Mouse (Mus musculus) kidney, adult 2 months (tissue): Measurements from ENCODE around the gene Sox18. TPM values are rescaled to one million over a fixed set of nuclear protein-coding genes. Genes with fewer than 3 reads are reported as not detected.
A peak's percentile ranks its signal among the peaks of the same experiment; 100 is the strongest.

ENCODE experiments used
- DNase-seq: peaks from one replicate; pipeline ENCODE4 v3.0.0; 2021
- H3K27ac ChIP-seq: fragments of 200-500 bp; 2 replicates; pipeline ENCODE4 v1.5.1; 2012; ENCODE audit warnings: low read depth, low read length, control low read depth, inconsistent platforms; ENCODE audit not compliant: insufficient read depth
- H3K27me3 ChIP-seq: fragments of 200-500 bp; replicated peaks from 2 replicates; pipeline ENCODE4 v1.6.1; 2012; ENCODE audit warnings: mild to moderate bottlenecking, moderate library complexity, low read length, inconsistent platforms; ENCODE audit not compliant: control insufficient read depth, insufficient read depth
- H3K36me3 ChIP-seq: fragments of 200-500 bp; 2 replicates; pipeline ENCODE4 v1.6.1; 2012; ENCODE audit warnings: mild to moderate bottlenecking, moderate library complexity, low read length, inconsistent platforms; ENCODE audit not compliant: control insufficient read depth, insufficient read depth
- H3K4me1 ChIP-seq: fragments of 200-500 bp; 2 replicates; pipeline ENCODE4 v1.6.1; 2011; ENCODE audit warnings: low read length; ENCODE audit not compliant: control insufficient read depth, insufficient read depth
- H3K4me3 ChIP-seq: fragments of 200-500 bp; 2 replicates; pipeline ENCODE4 v1.5.1; 2011; ENCODE audit warnings: mild to moderate bottlenecking, low read depth, low read length, control low read depth; ENCODE audit not compliant: insufficient read depth
- CTCF ChIP-seq: fragments of 200-500 bp; conservative IDR thresholded peaks from 2 replicates; pipeline ENCODE4 v1.5.1; 2011; ENCODE audit warnings: low read depth, mild to moderate bottlenecking, control low read depth, low read length, moderate library complexity, mixed read lengths; ENCODE audit not compliant: insufficient read depth, insufficient read length
- POLR2A ChIP-seq: fragments of 200-500 bp; IDR thresholded peaks from one replicate; pipeline ENCODE4 v1.6.1; 2011; ENCODE audit warnings: low read depth, low read length, control low read depth
- WGBS: fragments of 180-500 bp; shearing (Covaris S2); methylation state at CpG from one replicate; pipeline ENCODE4 v1.1.7; 2018; 5-methylcytosine and 5-hydroxymethylcytosine counted together
- polyA plus RNA-seq: library from polyadenylated mRNA; depleted of rRNA; stranded (reverse); fragments of >200 nt; gene quantifications from 2 replicates; pipeline ENCODE4 v1.2.3, GENCODE M21; 2012; rRNA removed

Sox18 gene
- polyA plus RNA-seq, 1 experiment: 53.9 TPM

DNA sequence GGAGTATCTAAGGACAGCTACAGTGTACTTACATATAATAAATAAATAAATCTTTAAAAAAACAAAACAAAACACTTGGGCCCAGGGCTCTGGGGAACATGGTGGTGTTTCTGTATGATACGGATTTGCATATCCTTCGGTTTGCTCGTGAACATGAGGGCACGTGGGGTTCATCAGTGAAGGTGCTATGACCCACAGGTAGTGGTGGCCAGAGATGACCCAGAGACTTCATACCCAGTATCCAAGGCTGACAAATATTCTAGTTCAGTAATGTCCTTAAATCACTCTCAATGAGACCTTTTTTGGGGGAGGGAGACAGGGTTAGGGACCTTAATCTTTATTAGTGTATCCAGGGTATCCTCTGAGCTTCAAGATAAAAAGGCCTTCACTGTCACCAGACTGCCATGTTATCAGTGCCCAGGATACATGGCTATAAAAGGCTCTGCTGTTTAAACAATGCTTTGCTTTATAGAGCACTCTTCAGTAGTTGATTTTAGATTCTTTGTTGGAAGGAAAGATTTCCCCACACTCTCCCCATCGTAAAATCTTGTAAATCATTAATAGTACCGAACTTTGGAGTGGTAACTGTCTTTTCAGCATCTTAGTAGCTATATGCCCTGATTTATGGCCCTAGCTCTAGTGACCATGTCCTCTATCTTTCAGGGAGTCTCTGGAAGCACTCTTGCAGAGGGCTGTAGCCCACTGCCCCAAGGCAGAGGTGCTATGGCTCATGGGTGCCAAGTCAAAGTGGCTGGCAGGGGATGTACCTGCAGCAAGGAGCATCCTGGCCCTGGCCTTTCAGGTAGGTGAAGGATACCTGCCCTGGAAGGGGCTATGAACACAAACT is 24.6 kb downstream of the Sox18 start:
- peaks cover 9% of the 10 kb centered on the region for H3K36me3 ChIP-seq
- 69% methylated on average over 6 of the region's 6 CpGs for WGBS
- DNase-seq: no peak
- H3K27ac ChIP-seq: no peak overlapping the region
- no peaks in the 10 kb centered on the region for H3K27me3 ChIP-seq
- H3K4me3 ChIP-seq: no peak overlapping the region
- TF ChIP-seq POLR2A (no peak), CTCF (no peak)
- H3K4me1 ChIP-seq: no peaks in the 10 kb centered on the region

GRCm38 (mm10) chr2:181645666-181646065 is 25.8 kb downstream of the Sox18 start:
- TF ChIP-seq POLR2A (no peak), CTCF (no peak)
- peaks cover 9% of the 10 kb centered on the region for H3K36me3 ChIP-seq
- DNase-seq: no peak
- no peaks in the 10 kb centered on the region for H3K27me3 ChIP-seq
- WGBS: 93% methylated on average over 3 of the region's 3 CpGs
- no peak overlapping the region for H3K27ac ChIP-seq
- no peak overlapping the region for H3K4me3 ChIP-seq
- H3K4me1 ChIP-seq: no peaks in the 10 kb centered on the region

DNA sequence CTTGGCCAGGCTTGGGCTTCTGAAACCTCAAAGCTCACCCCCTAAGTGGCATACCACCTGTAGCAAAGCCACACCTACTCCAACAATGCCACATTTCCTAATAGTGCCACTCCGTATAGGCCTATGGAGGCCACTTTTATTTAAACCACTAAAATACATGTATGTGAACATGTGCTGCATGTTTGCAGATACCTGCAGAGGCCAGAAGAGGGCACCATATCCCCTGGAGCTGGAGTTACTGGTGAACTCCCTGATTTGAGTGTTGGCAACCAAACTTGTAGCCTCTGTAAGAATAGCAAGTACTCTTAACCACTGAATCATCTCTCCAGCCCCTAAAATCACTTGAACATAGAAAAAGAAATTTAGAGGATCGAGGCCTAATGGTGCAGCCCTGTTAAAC is 27.1 kb downstream of the Sox18 start:
- Histone ChIP-seq H3K4me1 (no peaks in the 10 kb centered on the region), H3K36me3 (peaks cover 6% of the 10 kb centered on the region), H3K27ac (no peak overlapping the region), H3K4me3 (no peak overlapping the region), H3K27me3 (no peaks in the 10 kb centered on the region)
- TF ChIP-seq POLR2A: no peak
- TF ChIP-seq CTCF: peak; percentile 72
- peak; percentile 56 for DNase-seq
- 91% methylated on average over 2 of the region's 2 CpGs for WGBS

DNA sequence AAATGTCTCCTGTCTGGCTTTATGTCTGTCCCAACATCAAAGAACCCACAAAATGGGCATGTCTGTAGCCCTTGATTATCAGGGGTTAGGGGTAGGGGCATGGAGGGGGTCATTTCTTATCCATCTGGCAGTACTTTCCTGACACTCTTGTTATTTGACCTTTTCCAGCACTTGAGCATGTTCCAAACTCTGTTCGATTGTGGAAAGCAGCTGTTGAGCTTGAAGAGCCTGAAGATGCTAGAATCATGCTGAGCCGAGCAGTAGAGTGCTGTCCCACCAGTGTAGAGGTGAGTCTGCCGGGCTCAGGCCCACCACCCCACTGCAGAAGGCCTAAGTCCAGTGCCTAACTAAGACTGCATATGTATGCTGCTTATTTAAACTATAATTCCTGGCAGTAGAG is 35.6 kb downstream of the Sox18 start:
- H3K36me3 ChIP-seq: peaks cover 7% of the 10 kb centered on the region
- H3K27me3 ChIP-seq: no peaks in the 10 kb centered on the region
- H3K4me1 ChIP-seq: no peaks in the 10 kb centered on the region
- 91% methylated on average over 3 of the region's 3 CpGs for WGBS
- H3K27ac ChIP-seq: no peak overlapping the region
- DNase-seq: no peak
- TF ChIP-seq CTCF (no peak), POLR2A (no peak)
- no peak overlapping the region for H3K4me3 ChIP-seq

GRCm38 (mm10) chr2:181632624-181633023 is 38.8 kb downstream of the Sox18 start:
- peaks cover 7% of the 10 kb centered on the region for H3K36me3 ChIP-seq
- over 99% methylated on average over 6 of the region's 6 CpGs for WGBS
- H3K27ac ChIP-seq: no peak overlapping the region
- no peak overlapping the region for H3K4me3 ChIP-seq
- no peak for DNase-seq
- no peaks in the 10 kb centered on the region for H3K4me1 ChIP-seq
- TF ChIP-seq CTCF: no peak
- no peak for TF ChIP-seq POLR2A
- H3K27me3 ChIP-seq: no peaks in the 10 kb centered on the region

DNA sequence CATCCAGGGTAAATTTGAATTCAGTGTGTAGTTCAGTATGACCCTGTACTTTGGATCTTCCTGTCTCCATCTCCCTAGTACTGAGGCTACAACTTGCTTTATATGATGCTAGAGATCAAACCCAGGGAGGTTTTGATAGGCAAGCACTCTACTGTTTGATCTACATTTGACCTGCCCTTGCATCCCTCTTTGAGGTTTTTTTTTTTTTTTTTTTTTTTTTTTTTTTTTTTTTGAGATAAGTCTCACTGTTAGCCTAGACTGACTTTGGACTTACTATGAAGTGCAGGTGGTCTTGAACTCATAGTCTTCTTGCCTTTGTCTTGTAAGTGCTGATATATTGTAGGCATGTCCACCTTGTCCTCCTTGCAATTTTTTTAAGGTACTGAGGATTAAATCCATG is 43.0 kb downstream of the Sox18 start:
- no peak for DNase-seq
- peaks cover 1% of the 10 kb centered on the region for H3K36me3 ChIP-seq

GRCm38 (mm10) chr2:181623401-181623800 is 48.0 kb downstream of the Sox18 start:
- peak; percentile 41 for DNase-seq
- H3K27me3 ChIP-seq: no peaks in the 10 kb centered on the region
- no peaks in the 10 kb centered on the region for H3K4me1 ChIP-seq
- no peak overlapping the region for H3K4me3 ChIP-seq
- no peak overlapping the region for H3K27ac ChIP-seq
- TF ChIP-seq POLR2A (no peak), CTCF (no peak)
- peaks cover 2% of the 10 kb centered on the region for H3K36me3 ChIP-seq

More for the DNA sequence above, 43.0 kb downstream of the Sox18 start:
- H3K4me3 ChIP-seq: no peak overlapping the region
- no peak overlapping the region for H3K27ac ChIP-seq
- TF ChIP-seq CTCF (no peak), POLR2A (no peak)
- no peaks in the 10 kb centered on the region for H3K27me3 ChIP-seq
- no peaks in the 10 kb centered on the region for H3K4me1 ChIP-seq

Other genes with a start within 250 kb of the Sox18 start
- 7.7 and 8.0 TPM in 2 replicates for gene Zbtb46, start 212.2 kb downstream of the Sox18 start, polyA plus RNA-seq
- gene Abhd16b, start 178.4 kb downstream of the Sox18 start, polyA plus RNA-seq: not detected in 2 replicates
- gene Tpd52l2, start 174.5 kb downstream of the Sox18 start, polyA plus RNA-seq: 35.2 and 41.5 TPM in 2 replicates
- gene Dnajc5, start 151.2 kb downstream of the Sox18 start, polyA plus RNA-seq: 55.5 and 65.1 TPM in 2 replicates
- gene Uckl1, start 86.7 kb downstream of the Sox18 start, polyA plus RNA-seq: 107 and 130 TPM in 2 replicates
- gene Prpf6, start 79.8 kb downstream of the Sox18 start, polyA plus RNA-seq: 19.6 and 22.1 TPM in 2 replicates
- 32.2 and 41.3 TPM in 2 replicates for gene Zfp512b, start 78.8 kb downstream of the Sox18 start, polyA plus RNA-seq
- gene Samd10, start 72.4 kb downstream of the Sox18 start, polyA plus RNA-seq: 26.1 and 30.2 TPM in 2 replicates
- 0.11 TPM in 1 of 2 replicates, not detected in the other for gene Gm29797, start 14.6 kb downstream of the Sox18 start, polyA plus RNA-seq
- gene Tcea2, start 8.7 kb upstream of the Sox18 start, polyA plus RNA-seq: 19.2 and 19.5 TPM in 2 replicates
- gene Rgs19, start 22.3 kb upstream of the Sox18 start, polyA plus RNA-seq: 21.5 and 24.0 TPM in 2 replicates
- not detected in 2 replicates for gene Lkaaear1, start 26.8 kb upstream of the Sox18 start, polyA plus RNA-seq
- gene Oprl1, start 43.4 kb upstream of the Sox18 start, polyA plus RNA-seq: 0.12 and 0.27 TPM in 2 replicates
- 0.08 and 0.13 TPM in 2 replicates for gene Myt1, start 91.7 kb upstream of the Sox18 start, polyA plus RNA-seq
- 40.4 and 51.6 TPM in 2 replicates for gene Pcmtd2, start 166.2 kb upstream of the Sox18 start, polyA plus RNA-seq
- gene Polr3k, start 192.7 kb upstream of the Sox18 start, polyA plus RNA-seq: 4.1 and 4.5 TPM in 2 replicates